Mouse (Mus musculus): ENCODE data around the gene Nop9.
A peak's percentile ranks its signal among the peaks of the same experiment; 100 is the strongest.

DNA sequence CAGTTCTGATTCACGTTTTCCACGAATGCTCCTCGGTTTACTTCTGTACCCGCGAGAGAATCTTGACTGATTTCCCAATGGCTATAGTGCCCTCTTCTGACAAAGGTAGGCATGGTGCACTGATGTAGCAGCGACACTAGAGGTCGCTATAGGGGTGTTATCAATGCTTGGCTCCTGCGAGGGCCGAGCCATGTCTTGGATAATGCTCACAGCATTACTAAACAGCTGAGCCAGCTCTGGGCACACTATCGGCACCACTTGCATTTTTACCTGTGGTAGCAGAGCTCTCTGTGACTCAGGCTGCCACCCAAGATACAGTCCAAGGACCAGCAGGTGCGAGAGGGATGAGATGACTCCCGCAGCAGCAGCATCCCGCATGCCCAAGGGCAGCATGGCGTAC, 35.8 kb downstream of the Nop9 start:
- no peak for TF ChIP-seq USF2 (conservative IDR thresholded peaks at IDR 0.05; ENCODE audit: low read depth, low read length)
- peak; percentile 97 to 100 for TF ChIP-seq CTCF (conservative IDR thresholded peaks at IDR 0.05 in 1 of 2, IDR thresholded peaks at IDR 0.05 in 1 of 2; ENCODE audit: low read depth in 2 of 2, low read length in 2 of 2)
- TF ChIP-seq POLR2A (IDR thresholded peaks at IDR 0.05; ENCODE audit: low read depth, low read length): no peak
- no peak for TF ChIP-seq USF1 (IDR thresholded peaks at IDR 0.05; ENCODE audit: low read depth, low read length)
- TF ChIP-seq SIN3A (IDR thresholded peaks at IDR 0.05; ENCODE audit: low read length): no peak
- peak; percentile 24; the same call in 1 of the 2 replicates for TF ChIP-seq MAFK (IDR thresholded peaks at IDR 0.05; ENCODE audit: insufficient replicate concordance, low read length)
- TF ChIP-seq EP300 (IDR thresholded peaks at IDR 0.05; ENCODE audit: low read length): no peak
- TF ChIP-seq TBP (conservative IDR thresholded peaks at IDR 0.05; ENCODE audit: low read depth, low read length): no peak
- no peak for TF ChIP-seq MAZ (IDR thresholded peaks at IDR 0.05; ENCODE audit: low read depth, low read length)
